Mouse (Mus musculus) neural tube, postnatal 0 days (tissue): ENCODE measurements around the gene Vmn2r4. TPM values are rescaled to one million over a fixed set of nuclear protein-coding genes. Genes with fewer than 3 reads are reported as not detected.

Source experiments
- polyA plus RNA-seq: library from polyadenylated mRNA; unstranded; fragments of >200 nt; fragmentation: Nextera tagmentation; extraction: Ambion mirVana; gene quantifications from 2 replicates; pipeline ENCODE4 v1.2.1, GENCODE M21; 2015

Gene Vmn2r4
- polyA plus RNA-seq = not detected in 2 replicates

DNA sequence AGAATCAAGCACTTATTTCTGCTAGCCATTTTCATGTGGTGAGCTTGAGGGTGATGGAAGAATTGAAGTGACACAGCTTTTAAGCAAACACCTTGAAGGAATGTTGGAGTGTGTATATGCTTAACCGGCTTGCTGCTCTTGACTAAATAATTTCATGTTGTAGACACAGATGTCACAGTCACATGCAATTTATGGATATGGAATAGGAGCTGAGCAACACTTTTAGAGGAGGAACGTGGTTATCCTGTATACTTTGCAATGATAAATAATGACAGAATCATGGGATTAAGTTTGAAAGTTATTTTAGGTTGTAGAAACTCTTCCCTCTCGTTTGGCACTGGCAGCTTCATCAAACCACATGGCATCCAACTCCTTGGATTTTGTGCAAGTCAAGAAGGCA is at the start of gene Vmn2r4:
Gene Vmn2r4, minus strand, starts transcription at position 101 of the 400 bp plus-strand sequence.

Other genes starting within 250 kb of the Vmn2r4 start
- gene Vmn2r3, start 125.7 kb downstream of the Vmn2r4 start, polyA plus RNA-seq = 0.01 TPM in 1 of 2 replicates, not detected in the other
- gene Vmn2r5, start 94.5 kb upstream of the Vmn2r4 start, polyA plus RNA-seq = 0.04 TPM in 1 of 2 replicates, not detected in the other
- not detected in 2 replicates for gene Vmn2r6, start 150.5 kb upstream of the Vmn2r4 start, polyA plus RNA-seq